Mouse (Mus musculus): Measurements from ENCODE around the gene Arntl2. TPM values are rescaled to one million over a fixed set of nuclear protein-coding genes. Genes with fewer than 3 reads are reported as not detected.

Arntl2 gene
- total RNA-seq, 2 experiments from 2014 or later = 0.39 to 1.3 TPM

Other genes starting within 250 kb of the Arntl2 start
- 10 to 100 TPM; 44.0 to 48.1 TPM for gene Fgfr1op2, start 218.9 kb upstream of the Arntl2 start, total RNA-seq (2021)
- gene Ints13, start 218.2 kb upstream of the Arntl2 start, total RNA-seq (2021) = 10 to 100 TPM; 11.3 to 11.8 TPM
- gene Med21, start 153.5 kb upstream of the Arntl2 start, total RNA-seq (2021) = 10 to 100 TPM; 34.7 to 38.0 TPM
- gene Tm7sf3, start 153.2 kb upstream of the Arntl2 start, total RNA-seq (2021) = 1 to 10 TPM; 6.2 to 7.3 TPM
- 1 to 10 TPM; 7.7 to 8.5 TPM for gene Stk38l, start 71.1 kb upstream of the Arntl2 start, total RNA-seq (2021)
- not detected for gene Smco2, start 54.0 kb downstream of the Arntl2 start, total RNA-seq (2021)
- 10 to 100 TPM; 36.7 to 37.6 TPM for gene Ppfibp1, start 92.4 kb downstream of the Arntl2 start, total RNA-seq (2021)
- not detected for gene 1700034J05Rik, start 158.4 kb downstream of the Arntl2 start, total RNA-seq (2021)
- under 1 TPM; 0.26 to 0.49 TPM for gene Rep15, start 236.5 kb downstream of the Arntl2 start, total RNA-seq (2021)
- gene Mrps35, start 246.7 kb downstream of the Arntl2 start, total RNA-seq (2021) = 10 to 100 TPM; 40.9 to 41.0 TPM

Measured in gastrocnemius, postnatal 36 days (tissue).